In genomic region chr6:118739344-118739743, GRCm38 (mm10) we compare ENCODE assay signal across 18 mouse cellular contexts.
"Had no signal": no experiment of that assay in that cellular context is flagged by ENCODE, and none has a peak within 500 bp of the region (broad histone marks: within the 10 kb centered on the region; RNA-seq: fewer than 3 reads in every experiment).

No protein-coding gene starts in this region.

- H3K9ac ChIP-seq: limb, embryonic 13.5 days; liver, embryonic 12.5 days; liver, embryonic 15.5 days; lung, embryonic 15.5 days; midbrain, embryonic 12.5 days; midbrain, embryonic 15.5 days; neural tube, embryonic 12.5 days; neural tube, embryonic 15.5 days; stomach, embryonic 15.5 days had no signal

- ATAC-seq: liver, embryonic 12.5 days; midbrain, embryonic 15.5 days had no signal

- H3K27me3 ChIP-seq: limb, embryonic 13.5 days; liver, embryonic 12.5 days; liver, embryonic 15.5 days; lung, embryonic 15.5 days; midbrain, embryonic 12.5 days; midbrain, embryonic 15.5 days; neural tube, embryonic 12.5 days; neural tube, embryonic 15.5 days; stomach, embryonic 15.5 days had no signal

- H3K4me3 ChIP-seq: left cerebral cortex, adult 2 months; limb, embryonic 10.5 days; limb, embryonic 13.5 days; liver, embryonic 12.5 days; liver, embryonic 15.5 days; lung, embryonic 15.5 days; midbrain, embryonic 12.5 days; midbrain, embryonic 15.5 days; neural tube, embryonic 12.5 days; neural tube, embryonic 15.5 days; stomach, embryonic 15.5 days had no signal

- H3K27ac ChIP-seq: kidney, postnatal 0 days; left cerebral cortex, adult 2 months; limb, embryonic 10.5 days; limb, embryonic 13.5 days; liver, embryonic 12.5 days; liver, embryonic 15.5 days; lung, embryonic 15.5 days; macrophage; midbrain, embryonic 12.5 days; midbrain, embryonic 15.5 days; neural tube, embryonic 12.5 days; neural tube, embryonic 15.5 days; stomach, embryonic 15.5 days had no signal

- H3K4me1 ChIP-seq: limb, embryonic 13.5 days; midbrain, embryonic 12.5 days; midbrain, embryonic 15.5 days; neural tube, embryonic 12.5 days; stomach, embryonic 15.5 days had no signal

- DNase-seq: kidney, postnatal 36 days; liver; retina, postnatal 1 day; spleen, adult 18-20 months; thymus, postnatal 25 days had no signal

- H3K9me3 ChIP-seq: limb, embryonic 10.5 days; limb, embryonic 13.5 days; liver, embryonic 12.5 days; liver, embryonic 15.5 days; lung, embryonic 15.5 days; midbrain, embryonic 12.5 days; midbrain, embryonic 15.5 days; neural tube, embryonic 12.5 days; neural tube, embryonic 15.5 days; stomach, embryonic 15.5 days had no signal

- H3K4me2 ChIP-seq: limb, embryonic 13.5 days; liver, embryonic 12.5 days; liver, embryonic 15.5 days; lung, embryonic 15.5 days; midbrain, embryonic 12.5 days; midbrain, embryonic 15.5 days; neural tube, embryonic 12.5 days; neural tube, embryonic 15.5 days; stomach, embryonic 15.5 days had no signal

- H3K36me3 ChIP-seq: liver, embryonic 12.5 days; liver, embryonic 15.5 days; lung, embryonic 15.5 days; midbrain, embryonic 12.5 days; midbrain, embryonic 15.5 days; stomach, embryonic 15.5 days had no signal
